Mouse (Mus musculus) T-cell, adult 66 days (primary cell): ENCODE data around the gene Dab2ip. TPM values are rescaled to one million over a fixed set of nuclear protein-coding genes. Genes with fewer than 3 reads are reported as not detected.

Experiments
- total RNA-seq, 2 experiments: library from RNA; stranded (reverse); gene quantifications; 3 replicates in 1 of 2; 4 replicates in 1 of 2; pipeline ENCODE4 v1.2.4; 2023

Dab2ip gene
- total RNA-seq, result under 1 TPM; 0.67 to 0.77 TPM

GRCm38 (mm10) chr2:35557911-35558825, at the start of gene Dab2ip:
TSS of gene Dab2ip (plus strand) at chr2:35558266.

Other genes with a start within 250 kb of the Dab2ip start
- 1 to 10 TPM in 1 of 2 experiments, under 1 TPM in 1; 0.92 to 2.7 TPM for gene Stom, start 221.3 kb upstream of the Dab2ip start, total RNA-seq
- gene 4930568D16Rik, start 190.5 kb upstream of the Dab2ip start, total RNA-seq, result not detected
- not detected for gene 4930402F06Rik, start 161.1 kb upstream of the Dab2ip start, total RNA-seq
- gene Ggta1, start 95.0 kb upstream of the Dab2ip start, total RNA-seq, result 10 to 100 TPM; 12.1 to 18.0 TPM